Mouse (Mus musculus): ENCODE data around the gene Plxnc1.

DNA sequence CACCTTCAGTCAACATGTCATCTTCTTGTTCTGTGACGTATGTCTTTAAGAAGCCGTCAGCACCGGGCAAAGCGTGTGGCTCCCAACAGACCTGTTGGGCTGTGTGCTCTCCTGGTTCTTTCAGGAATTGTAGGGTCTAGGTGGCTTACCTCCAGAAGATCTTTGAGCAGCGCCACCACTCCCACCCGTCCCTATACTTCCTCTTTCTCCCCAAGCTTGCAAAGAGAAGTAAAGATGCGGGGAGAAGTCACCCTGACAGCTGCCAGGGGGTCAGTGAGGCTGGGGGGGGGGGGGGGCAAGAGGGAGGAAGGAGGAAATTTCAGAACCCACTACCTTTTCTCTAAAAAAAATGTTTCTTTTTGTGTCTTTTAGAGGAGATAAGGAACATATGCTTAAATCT lies 22.2 kb upstream of the Plxnc1 start:
- TF ChIP-seq CTCF (IDR thresholded peaks at IDR 0.05; ENCODE audit: control insufficient read depth, insufficient read depth, insufficient read length) = no peak
- no peak for TF ChIP-seq USF1 (IDR thresholded peaks at IDR 0.05; ENCODE audit: low read depth)
- no peak for TF ChIP-seq MAX (IDR thresholded peaks at IDR 0.05)
- no peak for TF ChIP-seq MYOG (IDR thresholded peaks at IDR 0.05; ENCODE audit: control insufficient read depth, extremely low read depth, insufficient read length)
- TF ChIP-seq FOSL1 (IDR thresholded peaks at IDR 0.05; ENCODE audit: insufficient read depth, low read length, poor library complexity, severe bottlenecking) = no peak

Measured in C2C12 (cell line).